Mouse (Mus musculus) hindbrain, embryonic 15.5 days (tissue): ENCODE measurements around the gene Tns3. TPM values are rescaled to one million over a fixed set of nuclear protein-coding genes. Genes with fewer than 3 reads are reported as not detected.

Source experiments
- ATAC-seq: fragments of 200-750 bp; cut with Nextera tagmentation; 2 replicates; pipeline ENCODE4 v1.8.0; 2017; ENCODE audit warnings: low read depth, moderate number of reproducible peaks, moderate TSS enrichment; ENCODE audit not compliant: low FRiP score
- H3K27ac ChIP-seq: fragments of 300-500 bp; sonication (generic); replicated peaks from 2 replicates; pipeline ENCODE4 v1.5.1; 2015; ENCODE audit warnings: mild to moderate bottlenecking, inconsistent platforms
- H3K27me3 ChIP-seq: fragments of 300-500 bp; sonication (generic); 2 replicates; pipeline ENCODE4 v1.6.1; 2015; ENCODE audit warnings: control low read depth, inconsistent platforms
- H3K36me3 ChIP-seq: fragments of 300-500 bp; sonication (generic); 2 replicates; pipeline ENCODE4 v1.6.1; 2015; ENCODE audit warnings: control low read depth, inconsistent platforms
- H3K4me1 ChIP-seq: fragments of 300-500 bp; sonication (generic); replicated peaks from 2 replicates; pipeline ENCODE4 v1.6.1; 2015; ENCODE audit warnings: control low read depth, inconsistent platforms
- H3K4me2 ChIP-seq: fragments of 300-500 bp; sonication (generic); 2 replicates; pipeline ENCODE4 v1.6.1; 2015; ENCODE audit warnings: moderate library complexity, mild to moderate bottlenecking, inconsistent platforms
- H3K4me3 ChIP-seq: fragments of 300-500 bp; sonication (generic); 2 replicates; pipeline ENCODE4 v1.5.1; 2015; ENCODE audit warnings: mild to moderate bottlenecking, inconsistent platforms
- H3K9ac ChIP-seq: fragments of 300-500 bp; sonication (generic); 2 replicates; pipeline ENCODE4 v1.6.1; 2015; ENCODE audit warnings: inconsistent platforms
- H3K9me3 ChIP-seq: fragments of 300-500 bp; sonication (generic); 2 replicates; pipeline ENCODE4 v1.6.1; 2016; ENCODE audit warnings: control low read depth, inconsistent platforms
- WGBS: fragments of 180-500 bp; shearing (Covaris S2); methylation state at CpG from one replicate; pipeline ENCODE4 v1.1.7; 2015; 5-methylcytosine and 5-hydroxymethylcytosine counted together
- polyA plus RNA-seq: library from polyadenylated mRNA; unstranded; fragments of >200 nt; fragmentation: Nextera tagmentation; extraction: Ambion mirVana; gene quantifications from 2 replicates; pipeline ENCODE4 v1.2.1, GENCODE M21; 2015

Gene Tns3
- polyA plus RNA-seq, 1 experiment from 2014 or later: 7.4 TPM

DNA sequence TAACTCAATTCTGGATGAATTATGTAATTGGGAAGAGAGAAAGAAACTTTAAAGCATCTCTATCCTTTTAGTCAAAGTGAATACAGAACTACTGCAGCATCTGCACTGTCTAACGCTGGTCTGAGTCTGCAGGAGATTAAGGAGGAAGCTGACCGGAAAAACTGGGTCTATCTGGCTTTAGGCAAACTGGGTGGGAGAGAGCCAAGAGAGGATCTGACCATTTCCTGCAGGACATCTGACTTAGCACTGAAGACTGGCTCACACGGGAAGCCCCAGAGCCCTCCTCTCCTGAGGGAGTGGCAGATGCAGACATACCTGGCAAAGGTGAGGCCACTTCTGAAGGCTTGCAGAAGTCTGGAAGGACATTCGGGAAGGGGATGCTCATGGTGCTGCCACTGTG, 213.8 kb downstream of the Tns3 start:
- no peak overlapping the region for H3K9ac ChIP-seq
- ATAC-seq: no peak
- H3K4me1 ChIP-seq: peaks cover 6% of the 10 kb centered on the region; the same call in 1 of the 2 replicates
- no peaks in the 10 kb centered on the region for H3K9me3 ChIP-seq
- H3K27ac ChIP-seq: no peak overlapping the region
- no peaks in the 10 kb centered on the region for H3K27me3 ChIP-seq
- H3K4me2 ChIP-seq: no peak overlapping the region
- no peaks in the 10 kb centered on the region; the same call in 1 of the 2 replicates for H3K36me3 ChIP-seq
- no peak overlapping the region for H3K4me3 ChIP-seq
- 87% methylated on average over 4 of the region's 4 CpGs for WGBS

DNA sequence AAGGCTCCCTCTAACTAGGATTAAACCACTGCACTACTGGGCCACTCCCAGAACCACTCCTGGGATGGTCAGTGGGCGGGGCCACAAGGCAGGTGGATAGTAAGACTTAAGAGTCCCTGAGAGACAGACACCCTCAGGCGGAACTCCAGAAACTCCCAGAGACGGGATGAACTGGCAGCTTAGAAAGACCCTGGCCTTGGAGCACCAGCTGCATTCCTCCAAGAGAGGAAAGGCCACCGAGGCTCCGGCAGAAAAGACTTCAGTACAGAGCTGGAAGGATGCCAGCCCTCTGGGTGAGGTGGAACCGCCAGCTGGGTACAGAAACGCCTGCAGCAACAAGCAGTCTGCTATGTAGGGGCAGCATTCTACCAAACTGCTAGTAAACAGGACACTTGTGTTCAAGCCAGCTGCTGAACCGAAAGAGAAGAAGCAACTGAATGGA, 218.4 kb downstream of the Tns3 start:
- Histone ChIP-seq H3K4me1 (peaks cover 8% of the 10 kb centered on the region; the same call in 1 of the 2 replicates), H3K27ac (peak overlapping the region; percentile 67), H3K9ac (no peak overlapping the region), H3K4me2 (no peak overlapping the region), H3K9me3 (no peaks in the 10 kb centered on the region), H3K4me3 (no peak overlapping the region), H3K36me3 (no peaks in the 10 kb centered on the region; the same call in 1 of the 2 replicates), H3K27me3 (no peaks in the 10 kb centered on the region)
- ATAC-seq: peak; percentile 84
- WGBS: 24% methylated on average over 8 of the region's 8 CpGs

DNA sequence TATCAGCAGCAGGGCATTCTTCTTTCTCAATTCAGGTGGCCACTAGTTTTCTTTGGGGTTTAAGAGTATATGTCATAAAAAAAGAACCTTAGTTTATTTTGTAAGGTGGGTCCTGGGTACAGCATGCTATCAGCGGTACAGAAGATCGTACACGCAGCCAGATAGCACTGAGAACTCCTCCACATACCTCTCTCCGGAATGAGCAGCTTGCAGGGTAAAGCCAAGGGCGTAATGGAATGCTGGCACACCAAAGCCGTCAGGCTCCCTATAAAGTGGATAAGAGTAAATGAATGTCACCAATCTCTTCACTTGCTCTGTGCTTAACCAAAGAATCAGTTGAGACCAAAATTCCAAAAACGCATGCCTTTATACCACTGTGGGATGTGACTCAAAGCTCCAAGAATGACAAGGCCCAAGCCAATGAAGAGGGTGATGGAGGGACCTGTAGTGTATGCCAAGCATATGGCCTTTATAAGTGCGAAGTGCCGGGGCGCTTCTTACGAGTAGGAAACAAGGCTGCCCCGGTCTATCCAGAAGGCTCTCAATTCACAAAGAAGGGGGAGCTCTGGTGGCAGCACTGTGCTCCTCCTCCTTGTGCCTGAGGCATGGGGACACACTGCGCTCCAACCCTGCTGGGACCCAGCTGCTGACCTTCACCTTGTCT, 219.4 kb downstream of the Tns3 start:
- Histone ChIP-seq H3K27me3 (no peaks in the 10 kb centered on the region), H3K36me3 (no peaks in the 10 kb centered on the region), H3K4me1 (peaks cover 8% of the 10 kb centered on the region; the same call in 1 of the 2 replicates), H3K4me2 (no peak overlapping the region), H3K9me3 (no peaks in the 10 kb centered on the region), H3K27ac (no peak overlapping the region), H3K4me3 (no peak overlapping the region), H3K9ac (no peak overlapping the region)
- ATAC-seq: no peak
- 86% methylated on average over 13 of the region's 13 CpGs for WGBS

DNA sequence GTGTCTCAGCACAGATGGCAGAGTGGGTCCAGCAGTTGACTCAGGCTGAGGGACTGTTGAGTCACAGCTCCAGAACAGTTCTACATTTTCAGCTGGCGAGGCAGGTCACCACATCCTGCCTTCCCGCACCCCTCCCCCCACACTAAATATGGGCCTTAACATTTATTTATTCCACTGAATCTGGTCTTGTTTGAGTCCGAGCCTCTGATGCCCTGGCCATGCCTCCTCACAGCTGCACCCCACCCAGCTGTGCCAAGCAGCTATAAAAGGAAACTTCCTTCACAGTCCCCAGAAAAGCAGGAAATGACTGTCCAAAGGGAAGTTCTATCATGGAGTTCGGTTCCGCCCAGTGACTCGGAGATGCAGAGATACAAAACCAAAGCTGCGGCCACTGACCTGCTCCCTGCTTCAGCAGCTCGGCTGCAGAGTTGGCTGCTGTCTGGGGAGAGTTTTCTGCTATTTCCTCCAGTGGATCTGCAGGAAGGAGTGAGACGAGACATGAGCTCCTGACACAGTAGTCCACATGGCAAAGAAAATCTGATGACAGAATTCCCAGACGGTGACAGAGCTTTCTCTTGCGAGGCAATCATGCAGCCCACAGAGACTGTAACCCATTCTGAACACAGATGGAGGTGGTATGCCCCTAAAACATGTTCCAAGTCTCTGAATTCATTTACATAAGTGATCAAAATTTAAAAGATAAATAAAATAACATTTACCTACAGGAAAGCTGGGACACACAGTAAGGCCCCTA, 220.6 kb downstream of the Tns3 start:
- no peaks in the 10 kb centered on the region for H3K27me3 ChIP-seq
- H3K9ac ChIP-seq: no peak overlapping the region
- no peak for ATAC-seq
- no peaks in the 10 kb centered on the region for H3K9me3 ChIP-seq
- H3K27ac ChIP-seq: no peak overlapping the region
- no peak overlapping the region for H3K4me2 ChIP-seq
- no peaks in the 10 kb centered on the region for H3K36me3 ChIP-seq
- no peak overlapping the region for H3K4me3 ChIP-seq
- 76% methylated on average over 11 of the region's 11 CpGs for WGBS
- peaks cover 8% of the 10 kb centered on the region; the same call in 1 of the 2 replicates for H3K4me1 ChIP-seq

DNA sequence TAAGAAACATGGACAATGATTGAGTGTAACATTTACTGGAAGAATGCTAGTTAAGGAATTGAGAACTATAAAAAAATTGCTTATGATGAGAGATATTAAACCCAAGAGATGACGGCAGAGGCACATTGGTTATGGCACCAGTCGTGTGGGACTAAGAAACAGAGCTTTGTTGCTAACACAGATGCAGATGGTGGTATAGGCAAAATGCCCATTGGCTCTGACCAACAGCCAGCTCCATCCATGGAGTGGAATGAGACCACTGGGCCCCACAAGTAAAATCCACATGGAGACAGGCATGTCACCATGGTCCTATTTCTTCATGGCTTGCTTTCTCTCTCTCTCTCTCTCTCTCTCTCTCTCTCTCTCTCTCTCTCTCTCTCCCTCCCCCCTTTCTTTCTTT, 223.6 kb downstream of the Tns3 start:
- peaks cover 3% of the 10 kb centered on the region; the same call in 1 of the 2 replicates for H3K4me1 ChIP-seq
- no peaks in the 10 kb centered on the region for H3K36me3 ChIP-seq
- no peak overlapping the region for H3K4me2 ChIP-seq
- ATAC-seq: no peak
- WGBS: 86% methylated on average over 2 of the region's 2 CpGs
- H3K4me3 ChIP-seq: no peak overlapping the region
- H3K9ac ChIP-seq: no peak overlapping the region
- no peaks in the 10 kb centered on the region for H3K27me3 ChIP-seq
- no peak overlapping the region for H3K27ac ChIP-seq
- no peaks in the 10 kb centered on the region for H3K9me3 ChIP-seq

DNA sequence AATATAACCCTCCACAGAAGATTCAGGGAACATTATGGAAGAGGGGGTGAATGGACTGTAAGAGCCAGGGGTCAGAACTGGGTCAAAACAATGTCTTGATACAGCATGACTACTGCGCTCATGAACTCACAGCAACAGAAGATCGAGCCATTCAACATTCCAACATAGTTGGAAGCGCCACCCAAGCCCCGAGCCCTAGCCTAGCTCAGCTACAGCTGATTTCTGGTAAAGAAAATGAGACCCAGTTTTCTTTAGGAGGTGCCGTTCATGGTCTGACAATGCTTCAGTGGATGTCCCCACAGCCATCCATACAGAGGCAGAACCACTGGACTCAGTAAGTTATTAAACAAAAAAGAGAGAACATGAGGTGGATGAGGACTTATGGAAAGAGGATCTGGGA, 224.1 kb downstream of the Tns3 start:
- H3K27ac ChIP-seq: no peak overlapping the region
- ATAC-seq: no peak
- H3K4me3 ChIP-seq: no peak overlapping the region
- H3K9ac ChIP-seq: no peak overlapping the region
- no peaks in the 10 kb centered on the region for H3K36me3 ChIP-seq
- no peaks in the 10 kb centered on the region for H3K27me3 ChIP-seq
- H3K4me2 ChIP-seq: no peak overlapping the region
- H3K9me3 ChIP-seq: no peaks in the 10 kb centered on the region
- 96% methylated on average over 5 of the region's 5 CpGs for WGBS
- no peaks in the 10 kb centered on the region for H3K4me1 ChIP-seq

DNA sequence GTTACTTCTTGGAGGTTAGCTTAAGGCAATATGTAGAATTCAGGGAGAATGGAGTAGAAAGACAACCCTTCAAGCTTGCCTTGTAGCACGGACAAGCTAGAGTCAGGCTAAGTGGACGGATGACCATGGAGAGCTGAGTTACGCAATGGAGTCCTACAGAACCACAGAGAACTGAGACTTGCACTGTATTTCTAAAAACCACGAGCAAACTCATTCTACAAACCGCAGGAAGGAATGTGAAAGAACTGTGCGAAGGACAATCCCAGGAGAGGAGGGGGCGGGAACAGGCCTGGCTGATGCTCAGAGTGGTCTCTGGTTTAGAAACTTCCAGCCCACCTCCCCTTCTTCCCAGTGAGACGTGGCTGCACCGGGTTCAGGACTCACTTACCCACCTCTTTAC, 225.3 kb downstream of the Tns3 start:
- H3K4me3 ChIP-seq: no peak overlapping the region
- no peak overlapping the region for H3K27ac ChIP-seq
- no peak for ATAC-seq
- 89% methylated on average over 9 of the region's 9 CpGs for WGBS
- no peak overlapping the region for H3K4me2 ChIP-seq
- no peaks in the 10 kb centered on the region for H3K27me3 ChIP-seq
- no peak overlapping the region for H3K9ac ChIP-seq
- 0 out of 2 replicates have a peak, but pooled peaks cover under 1% of the 10 kb centered on the region for H3K36me3 ChIP-seq
- no peaks in the 10 kb centered on the region for H3K4me1 ChIP-seq
- H3K9me3 ChIP-seq: no peaks in the 10 kb centered on the region

DNA sequence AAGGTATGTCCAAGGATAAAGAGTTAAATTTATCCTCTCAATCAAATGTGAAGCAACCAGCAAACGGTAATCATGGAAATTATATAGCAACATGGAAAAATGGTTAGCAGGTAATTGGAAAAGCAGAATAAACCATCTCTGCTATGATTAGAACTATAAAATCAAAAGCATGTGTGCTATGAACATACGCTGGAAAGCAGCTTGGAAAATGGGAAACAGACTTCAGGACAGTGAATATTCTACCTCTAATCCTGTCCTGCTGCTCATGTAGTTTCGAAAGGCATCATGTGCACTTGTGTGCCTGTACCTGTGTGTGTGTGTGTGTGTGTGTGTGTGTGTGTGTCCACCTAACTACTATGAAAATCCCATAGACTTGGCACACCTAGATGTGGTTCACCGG, 226.1 kb downstream of the Tns3 start:
- 95% methylated on average over 4 of the region's 4 CpGs for WGBS
- Histone ChIP-seq H3K36me3 (0 out of 2 replicates have a peak, but pooled peaks cover 2% of the 10 kb centered on the region), H3K4me1 (no peaks in the 10 kb centered on the region), H3K4me2 (no peak overlapping the region), H3K9me3 (no peaks in the 10 kb centered on the region), H3K27me3 (no peaks in the 10 kb centered on the region), H3K27ac (no peak overlapping the region), H3K9ac (no peak overlapping the region), H3K4me3 (no peak overlapping the region)
- no peak for ATAC-seq

DNA sequence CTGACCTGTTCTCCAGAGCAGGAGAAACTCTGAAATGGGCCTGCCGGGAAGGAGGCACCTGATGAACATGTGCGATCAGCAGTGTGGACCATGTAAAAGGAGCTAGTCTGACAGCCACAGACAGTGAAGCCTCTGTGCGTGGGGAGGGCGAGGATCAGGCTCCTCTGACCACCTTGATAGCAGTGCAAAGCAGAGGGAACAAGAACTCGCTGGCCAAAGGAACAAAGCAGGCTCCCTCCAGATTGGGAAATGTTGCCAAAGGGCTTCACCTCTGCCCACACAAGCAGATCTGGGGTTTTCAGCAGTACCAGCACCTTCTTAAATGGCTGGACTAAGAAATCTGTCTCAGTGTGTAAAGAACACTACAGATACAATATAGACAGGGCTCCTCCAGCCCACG, 229.2 kb downstream of the Tns3 start:
- Histone ChIP-seq H3K4me2 (no peak overlapping the region), H3K4me1 (no peaks in the 10 kb centered on the region), H3K4me3 (no peak overlapping the region), H3K36me3 (0 out of 2 replicates have a peak, but pooled peaks cover 2% of the 10 kb centered on the region), H3K9ac (no peak overlapping the region), H3K27ac (no peak overlapping the region), H3K27me3 (no peaks in the 10 kb centered on the region), H3K9me3 (no peaks in the 10 kb centered on the region)
- 95% methylated on average over 6 of the region's 6 CpGs for WGBS
- ATAC-seq: no peak

DNA sequence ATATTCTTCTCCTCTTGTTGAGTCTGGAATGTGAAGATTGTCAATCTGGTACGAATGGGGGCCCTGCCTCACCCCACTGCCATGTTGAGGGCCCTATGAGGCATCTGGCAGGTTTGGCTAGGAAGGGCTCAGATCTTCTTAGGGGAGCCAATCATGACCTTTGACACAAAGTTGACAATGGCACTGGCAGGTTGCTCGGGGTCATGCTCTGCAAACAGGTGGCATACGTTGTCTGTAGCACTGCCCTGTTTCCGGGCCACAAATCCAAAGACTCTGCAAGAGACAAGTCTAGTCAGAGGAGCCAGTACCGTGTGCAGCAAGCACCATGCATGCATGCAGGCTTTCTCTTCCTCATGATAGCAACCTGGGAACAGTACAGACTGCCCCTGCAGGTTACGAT, 230.0 kb downstream of the Tns3 start:
- no peak overlapping the region for H3K4me2 ChIP-seq
- H3K36me3 ChIP-seq: 0 out of 2 replicates have a peak, but pooled peaks cover 2% of the 10 kb centered on the region
- no peaks in the 10 kb centered on the region for H3K9me3 ChIP-seq
- no peaks in the 10 kb centered on the region for H3K4me1 ChIP-seq
- H3K27me3 ChIP-seq: no peaks in the 10 kb centered on the region
- H3K4me3 ChIP-seq: no peak overlapping the region
- 93% methylated on average over 6 of the region's 6 CpGs for WGBS
- ATAC-seq: no peak
- no peak overlapping the region for H3K9ac ChIP-seq
- H3K27ac ChIP-seq: no peak overlapping the region

DNA sequence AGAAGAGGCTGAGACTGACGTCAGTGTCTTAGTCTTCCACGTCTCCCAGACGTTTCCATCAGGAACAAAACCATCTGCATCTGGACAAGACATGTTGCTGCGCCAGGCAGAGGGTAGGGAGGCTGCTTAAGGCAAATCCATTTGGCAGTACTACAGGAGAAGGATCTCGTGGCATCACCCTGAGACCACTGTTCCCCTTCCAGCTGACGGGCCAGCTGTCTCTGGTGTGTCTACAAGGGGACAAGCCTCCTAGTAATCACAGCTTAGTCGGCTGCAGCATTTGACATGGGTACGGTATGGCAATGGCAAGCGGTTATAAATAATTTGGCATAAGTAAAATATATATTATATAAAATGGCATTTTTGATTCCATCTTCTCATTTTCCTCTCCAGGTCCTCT, 230.9 kb downstream of the Tns3 start:
- no peaks in the 10 kb centered on the region for H3K9me3 ChIP-seq
- no peak overlapping the region for H3K4me3 ChIP-seq
- no peak overlapping the region for H3K27ac ChIP-seq
- no peaks in the 10 kb centered on the region for H3K27me3 ChIP-seq
- ATAC-seq: no peak
- 91% methylated on average over 9 of the region's 9 CpGs for WGBS
- 0 out of 2 replicates have a peak, but pooled peaks cover 2% of the 10 kb centered on the region for H3K36me3 ChIP-seq
- no peak overlapping the region for H3K4me2 ChIP-seq
- no peaks in the 10 kb centered on the region for H3K4me1 ChIP-seq
- H3K9ac ChIP-seq: no peak overlapping the region

DNA sequence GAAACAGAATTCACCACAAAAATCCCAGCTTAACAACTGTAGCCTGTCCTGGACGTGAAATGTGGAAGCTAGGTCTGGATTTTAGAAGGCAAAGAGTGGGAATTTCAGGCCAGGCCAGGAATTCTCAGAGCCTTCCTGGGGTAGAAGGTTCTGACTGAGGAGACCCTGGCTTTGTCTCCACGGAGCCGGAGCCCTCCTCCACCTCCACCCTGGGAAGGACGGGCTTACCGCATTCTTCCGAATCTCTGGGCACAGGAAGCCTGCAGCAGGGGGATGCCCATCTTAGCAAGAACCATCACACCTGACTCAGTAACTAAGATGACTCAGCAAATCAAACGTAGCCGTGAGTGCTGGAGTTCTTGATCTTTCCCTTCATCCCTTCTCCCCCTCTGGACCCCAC, 231.4 kb downstream of the Tns3 start:
- 0 out of 2 replicates have a peak, but pooled peaks cover 2% of the 10 kb centered on the region for H3K36me3 ChIP-seq
- no peak for ATAC-seq
- no peaks in the 10 kb centered on the region for H3K4me1 ChIP-seq
- no peaks in the 10 kb centered on the region for H3K9me3 ChIP-seq
- H3K27me3 ChIP-seq: no peaks in the 10 kb centered on the region
- H3K27ac ChIP-seq: no peak overlapping the region
- H3K4me2 ChIP-seq: no peak overlapping the region
- H3K4me3 ChIP-seq: no peak overlapping the region
- 89% methylated on average over 8 of the region's 8 CpGs for WGBS
- no peak overlapping the region for H3K9ac ChIP-seq
